In the genomic region with DNA sequence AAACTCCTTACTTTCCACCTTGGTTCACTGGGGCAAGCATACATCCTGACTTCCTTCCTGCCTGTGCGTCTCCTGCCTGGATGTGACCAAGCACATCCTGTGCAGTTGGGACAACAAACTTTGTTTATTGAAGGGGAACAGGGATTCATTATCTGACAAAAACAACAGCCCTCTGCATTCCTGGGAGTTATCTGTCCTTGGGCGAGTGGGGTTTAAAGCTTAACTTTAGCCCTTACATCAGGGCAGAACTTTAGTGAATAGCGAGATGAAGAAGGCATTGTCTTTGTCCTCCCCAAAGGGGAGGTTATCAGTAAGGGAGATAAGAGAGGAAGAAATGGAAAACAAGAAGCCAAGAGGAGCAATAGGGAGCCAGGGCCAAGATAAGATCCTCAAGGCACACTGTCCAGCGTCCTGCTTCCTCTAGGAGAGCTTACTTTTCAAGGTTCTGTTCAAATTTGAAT, we compare ENCODE assay signal across 16 mouse cellular contexts. TPM values are rescaled to one million over a fixed set of nuclear protein-coding genes. Genes with fewer than 3 reads are reported as not detected.
DNase-seq lines count a peak whose midpoint lies in the region; ATAC-seq and TF ChIP-seq lines count a peak whose summit lies in the region.
"Had no signal": no experiment of that assay in that cellular context is flagged by ENCODE, and none has a peak within 500 bp of the region (broad histone marks: within the 10 kb centered on the region; RNA-seq: fewer than 3 reads in every experiment).

No protein-coding gene starts in this region.

- H3K4me3 ChIP-seq in forebrain, embryonic 10.5 days: no peak overlapping the region
- no peak overlapping the region for H3K4me3 ChIP-seq in forebrain, embryonic 15.5 days
- H3K4me3 ChIP-seq in kidney, postnatal 0 days (replicated peaks; ENCODE audit: low read depth, low read length): no peak overlapping the region
- H3K4me3 ChIP-seq in heart, embryonic 13.5 days: no peak overlapping the region
- H3K4me3 ChIP-seq: embryonic facial prominence, embryonic 13.5 days; limb, embryonic 12.5 days had no signal

- no peak overlapping the region for H3K4me2 ChIP-seq in forebrain, embryonic 15.5 days (replicated peaks)
- no peak overlapping the region for H3K4me2 ChIP-seq in kidney, postnatal 0 days (ENCODE audit: low read length)
- no peak overlapping the region for H3K4me2 ChIP-seq in heart, embryonic 13.5 days
- H3K4me2 ChIP-seq: embryonic facial prominence, embryonic 13.5 days; limb, embryonic 12.5 days had no signal

- H3K27me3 ChIP-seq in forebrain, embryonic 10.5 days (ENCODE audit: poor library complexity, severe bottlenecking): no peaks in the 10 kb centered on the region
- no peaks in the 10 kb centered on the region for H3K27me3 ChIP-seq in forebrain, embryonic 15.5 days
- no peaks in the 10 kb centered on the region for H3K27me3 ChIP-seq in kidney, postnatal 0 days (ENCODE audit: insufficient read depth, low read length)
- no peaks in the 10 kb centered on the region for H3K27me3 ChIP-seq in heart, embryonic 13.5 days (replicated peaks)
- H3K27me3 ChIP-seq: embryonic facial prominence, embryonic 13.5 days; limb, embryonic 12.5 days had no signal

- ATAC-seq in forebrain, embryonic 15.5 days (replicated peaks): no peak
- ATAC-seq in kidney, postnatal 0 days (replicated peaks; ENCODE audit: low FRiP score, low read depth): no peak
- no peak for ATAC-seq in heart, embryonic 13.5 days (ENCODE audit: extremely low read depth, insufficient number of reproducible peaks, low FRiP score, low TSS enrichment)
- ATAC-seq in inflammation-experienced regulatory T-cells, adult 6 months: no peak
- ATAC-seq: CD4-positive, CD25-positive, alpha-beta regulatory T cell, adult 4 months; forebrain, postnatal 0 days; midbrain, embryonic 16.5 days had no signal

- WGBS in forebrain, embryonic 10.5 days: 61% methylated on average over 4 of the region's 4 CpGs
- 73% methylated on average over 4 of the region's 4 CpGs for WGBS in forebrain, embryonic 15.5 days
- WGBS in kidney, postnatal 0 days: 37% methylated on average over 4 of the region's 4 CpGs
- WGBS in heart, embryonic 13.5 days: 25% methylated on average over 4 of the region's 4 CpGs

- no peak overlapping the region for H3K9ac ChIP-seq in forebrain, embryonic 15.5 days (replicated peaks)
- H3K9ac ChIP-seq in kidney, postnatal 0 days (ENCODE audit: low read depth, low read length): no peak overlapping the region
- no peak overlapping the region for H3K9ac ChIP-seq in heart, embryonic 13.5 days
- H3K9ac ChIP-seq: embryonic facial prominence, embryonic 13.5 days; forebrain, postnatal 0 days; limb, embryonic 12.5 days had no signal

- DNase-seq in forebrain, embryonic 10.5 days (ENCODE audit: extremely low spot score, low spot score): no peak
- peak; percentile 54 for DNase-seq in kidney, postnatal 0 days (ENCODE audit: low spot score)
- DNase-seq in kidney, adult 9 months: no peak
- peak; percentile 17 for DNase-seq in lung, postnatal 10 days
- DNase-seq: cerebellum, adult 2 months; forebrain, postnatal 0 days; right cerebral cortex, postnatal 25 days; thymus, postnatal 36 days had no signal

- no peaks in the 10 kb centered on the region for H3K36me3 ChIP-seq in forebrain, embryonic 10.5 days (replicated peaks)
- H3K36me3 ChIP-seq in forebrain, embryonic 15.5 days: no peaks in the 10 kb centered on the region
- H3K36me3 ChIP-seq in kidney, postnatal 0 days (ENCODE audit: insufficient read depth, low read length): no peaks in the 10 kb centered on the region
- no peaks in the 10 kb centered on the region for H3K36me3 ChIP-seq in heart, embryonic 13.5 days
- H3K36me3 ChIP-seq: embryonic facial prominence, embryonic 13.5 days; limb, embryonic 12.5 days had no signal

- 0 out of 2 replicates have a peak, but pooled peaks cover 13% of the 10 kb centered on the region for H3K4me1 ChIP-seq in forebrain, embryonic 10.5 days
- 0 out of 2 replicates have a peak, but pooled peaks cover 3% of the 10 kb centered on the region for H3K4me1 ChIP-seq in forebrain, embryonic 15.5 days
- H3K4me1 ChIP-seq in kidney, postnatal 0 days (replicated peaks; ENCODE audit: insufficient read depth, low read length): no peaks in the 10 kb centered on the region
- H3K4me1 ChIP-seq in heart, embryonic 13.5 days: peaks cover 8% of the 10 kb centered on the region
- H3K4me1 ChIP-seq: embryonic facial prominence, embryonic 13.5 days had no signal

- TF ChIP-seq CTCF in kidney, postnatal 0 days (IDR thresholded peaks at IDR 0.05; ENCODE audit: low read depth): no peak

- H3K27ac ChIP-seq in forebrain, embryonic 10.5 days: 0 out of 2 replicates have a peak overlapping the region, but pooled peaks have one; percentile 8
- no peak overlapping the region for H3K27ac ChIP-seq in forebrain, embryonic 15.5 days (replicated peaks)
- peak overlapping the region; percentile 67 for H3K27ac ChIP-seq in kidney, postnatal 0 days
- peak overlapping the region; percentile 65 for H3K27ac ChIP-seq in heart, embryonic 13.5 days (replicated peaks)
- H3K27ac ChIP-seq: embryonic facial prominence, embryonic 13.5 days; limb, embryonic 12.5 days; macrophage had no signal

- H3K9me3 ChIP-seq in forebrain, embryonic 10.5 days: no peaks in the 10 kb centered on the region
- H3K9me3 ChIP-seq in forebrain, embryonic 15.5 days: no peaks in the 10 kb centered on the region
- no peaks in the 10 kb centered on the region for H3K9me3 ChIP-seq in kidney, postnatal 0 days (replicated peaks; ENCODE audit: low read length)
- H3K9me3 ChIP-seq in heart, embryonic 13.5 days: no peaks in the 10 kb centered on the region
- H3K9me3 ChIP-seq: embryonic facial prominence, embryonic 13.5 days; limb, embryonic 12.5 days had no signal

RNA-seq across cellular contexts. Expression of gene Efcab2, which starts 3.0 kb away (rescaled TPM):
- polyA plus RNA-seq in forebrain, embryonic 10.5 days (2016; fragmentation: Nextera tagmentation; extraction: Ambion mirVana): 6.7 and 9.4 TPM in 2 replicates
- 6.6 and 8.2 TPM in 2 replicates for polyA plus RNA-seq in forebrain, embryonic 15.5 days (2015; fragmentation: Nextera tagmentation; extraction: Ambion mirVana)
- 8.1 TPM in 2 replicates for polyA plus RNA-seq in kidney, postnatal 0 days (2015; fragmentation: Nextera tagmentation; extraction: Ambion mirVana)
- 12.1 and 12.3 TPM in 2 replicates for polyA plus RNA-seq in heart, embryonic 13.5 days (2015; fragmentation: Nextera tagmentation; extraction: Ambion mirVana)
- polyA plus RNA-seq in inflammation-experienced regulatory T-cells, adult 6 months (2017; shearing (Covaris generic)): 1 to 10 TPM; 3.3 to 6.2 (median 3.6) TPM

Comparison
In these comparisons a context has a peak if more than half of its experiments do, and no peak if none do; other contexts are left out.
1. DNase-seq: peak in kidney, postnatal 0 days (single experiment) and lung, postnatal 10 days (single experiment); none in forebrain, embryonic 10.5 days (single experiment) and kidney, adult 9 months (single experiment).